Mouse (Mus musculus): ENCODE measurements around the gene Tmprss6.

Tmprss6 gene

DNA sequence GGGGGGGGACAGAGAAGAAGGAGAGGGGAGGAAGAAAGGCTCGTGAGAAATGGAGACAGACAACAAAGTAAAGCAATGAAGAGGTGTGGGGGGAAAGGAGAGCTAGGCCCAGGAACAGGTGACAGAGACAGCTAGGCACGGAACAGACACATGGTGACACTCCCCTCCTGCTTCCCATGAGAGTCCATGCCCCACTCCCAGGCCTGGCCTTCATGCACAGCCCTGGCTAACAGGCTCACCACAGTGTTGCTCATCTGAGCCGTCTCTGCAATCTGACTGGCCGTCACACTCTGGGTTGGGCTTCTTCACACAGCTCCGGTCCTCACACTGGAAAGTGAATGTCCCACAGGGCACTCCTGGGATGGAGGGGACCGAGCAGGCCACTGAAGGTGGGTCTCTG lies 24.6 kb downstream of the Tmprss6 start:
- Histone ChIP-seq H3K36me3 (ENCODE audit: control insufficient read depth, insufficient read depth, low read length, poor library complexity, severe bottlenecking) (no peaks in the 10 kb centered on the region), H3K27me3 (ENCODE audit: control insufficient read depth, insufficient read depth, low read length, poor library complexity, severe bottlenecking) (no peaks in the 10 kb centered on the region)
- no peak for DNase-seq (ENCODE audit: low read depth, low spot score)

DNA sequence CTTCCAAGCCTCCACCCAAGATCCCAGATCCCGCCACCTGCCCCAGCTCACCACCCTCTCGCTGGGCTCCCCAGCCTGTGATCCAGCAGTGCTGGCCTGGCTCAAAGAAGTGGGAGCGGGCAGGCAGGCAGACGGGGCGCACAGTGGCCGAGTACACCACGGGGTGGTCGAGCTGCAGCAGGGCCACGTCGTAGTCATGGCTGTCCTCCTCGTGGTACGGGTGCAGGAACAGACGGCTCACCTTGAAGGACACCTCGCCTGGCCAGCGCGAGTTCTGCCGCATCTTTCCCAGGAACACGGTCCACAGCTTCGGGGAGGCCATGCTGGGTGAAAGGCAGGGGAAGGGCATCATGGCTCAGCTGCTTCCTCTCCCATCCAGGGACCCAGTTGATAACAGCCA lies 26.2 kb downstream of the Tmprss6 start:
- no peak for DNase-seq (ENCODE audit: low read depth, low spot score)
- no peaks in the 10 kb centered on the region for H3K27me3 ChIP-seq (ENCODE audit: control insufficient read depth, insufficient read depth, low read length, poor library complexity, severe bottlenecking)
- no peaks in the 10 kb centered on the region for H3K36me3 ChIP-seq (ENCODE audit: control insufficient read depth, insufficient read depth, low read length, poor library complexity, severe bottlenecking)

DNA sequence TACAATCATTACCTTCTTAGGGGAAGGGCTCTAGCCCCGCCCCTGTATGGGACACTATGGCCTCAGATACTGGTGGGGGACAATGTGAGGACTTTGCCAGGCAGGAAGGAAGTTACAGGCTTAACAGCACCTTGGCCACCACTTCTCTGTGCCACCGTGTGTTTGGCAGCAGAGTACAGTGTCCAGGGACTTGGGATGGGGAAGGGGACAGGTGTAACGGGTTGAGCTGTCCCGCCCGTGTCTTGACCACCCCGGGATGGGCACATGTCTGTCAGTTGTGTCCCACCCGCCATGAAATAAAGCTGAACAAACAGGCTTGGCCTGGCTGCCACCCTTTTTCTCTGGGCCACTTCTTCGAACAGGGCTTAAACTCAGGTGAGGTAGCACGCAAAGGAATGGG lies 29.5 kb downstream of the Tmprss6 start:
- H3K27me3 ChIP-seq (ENCODE audit: control insufficient read depth, insufficient read depth, low read length, poor library complexity, severe bottlenecking): no peaks in the 10 kb centered on the region
- DNase-seq (ENCODE audit: low read depth, low spot score): no peak
- no peaks in the 10 kb centered on the region for H3K36me3 ChIP-seq (ENCODE audit: control insufficient read depth, insufficient read depth, low read length, poor library complexity, severe bottlenecking)

DNA sequence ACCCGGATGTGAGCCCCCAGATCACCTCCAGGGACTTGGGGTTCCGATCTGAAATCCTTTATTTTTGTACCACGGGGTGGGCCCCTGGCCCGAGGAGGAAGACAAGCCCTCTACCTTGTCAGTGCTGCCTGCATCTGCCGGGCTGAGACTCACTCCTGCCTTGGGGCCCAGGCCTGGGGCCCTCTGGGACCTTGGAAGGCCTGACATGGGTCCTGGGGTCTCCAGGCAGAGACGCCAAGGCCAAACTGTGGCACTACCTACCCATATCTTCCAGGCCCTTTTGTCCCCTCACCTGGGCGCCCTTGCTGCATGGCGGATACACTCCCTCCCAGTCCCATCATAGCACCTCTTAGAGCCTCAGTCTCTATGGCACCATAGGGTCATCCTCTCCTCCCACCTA lies 29.9 kb downstream of the Tmprss6 start:
- DNase-seq (ENCODE audit: low read depth, low spot score): no peak
- H3K27me3 ChIP-seq (ENCODE audit: control insufficient read depth, insufficient read depth, low read length, poor library complexity, severe bottlenecking): no peaks in the 10 kb centered on the region
- no peaks in the 10 kb centered on the region for H3K36me3 ChIP-seq (ENCODE audit: control insufficient read depth, insufficient read depth, low read length, poor library complexity, severe bottlenecking)

DNA sequence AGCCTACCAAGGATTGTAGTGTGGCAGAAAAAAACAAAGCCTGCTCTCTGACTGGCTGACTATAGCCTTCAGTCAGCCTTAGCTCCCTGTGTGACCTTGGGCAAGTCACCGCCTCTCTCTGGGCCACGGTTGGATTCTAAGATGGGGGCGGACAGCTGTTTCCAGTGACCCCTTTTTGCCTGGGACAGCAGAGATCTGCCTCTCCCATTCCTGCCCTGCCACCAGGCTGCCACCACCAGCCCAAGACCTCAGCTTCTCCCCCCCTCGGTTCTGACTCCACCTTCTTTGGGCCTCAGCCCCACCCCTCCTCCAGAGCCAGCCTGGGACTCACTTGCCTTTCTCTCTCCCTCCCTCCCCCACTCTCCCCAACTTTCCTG lies 30.4 kb downstream of the Tmprss6 start:
- Histone ChIP-seq H3K36me3 (ENCODE audit: control insufficient read depth, insufficient read depth, low read length, poor library complexity, severe bottlenecking) (no peaks in the 10 kb centered on the region), H3K27me3 (ENCODE audit: control insufficient read depth, insufficient read depth, low read length, poor library complexity, severe bottlenecking) (no peaks in the 10 kb centered on the region)
- DNase-seq (ENCODE audit: low read depth, low spot score): no peak

DNA sequence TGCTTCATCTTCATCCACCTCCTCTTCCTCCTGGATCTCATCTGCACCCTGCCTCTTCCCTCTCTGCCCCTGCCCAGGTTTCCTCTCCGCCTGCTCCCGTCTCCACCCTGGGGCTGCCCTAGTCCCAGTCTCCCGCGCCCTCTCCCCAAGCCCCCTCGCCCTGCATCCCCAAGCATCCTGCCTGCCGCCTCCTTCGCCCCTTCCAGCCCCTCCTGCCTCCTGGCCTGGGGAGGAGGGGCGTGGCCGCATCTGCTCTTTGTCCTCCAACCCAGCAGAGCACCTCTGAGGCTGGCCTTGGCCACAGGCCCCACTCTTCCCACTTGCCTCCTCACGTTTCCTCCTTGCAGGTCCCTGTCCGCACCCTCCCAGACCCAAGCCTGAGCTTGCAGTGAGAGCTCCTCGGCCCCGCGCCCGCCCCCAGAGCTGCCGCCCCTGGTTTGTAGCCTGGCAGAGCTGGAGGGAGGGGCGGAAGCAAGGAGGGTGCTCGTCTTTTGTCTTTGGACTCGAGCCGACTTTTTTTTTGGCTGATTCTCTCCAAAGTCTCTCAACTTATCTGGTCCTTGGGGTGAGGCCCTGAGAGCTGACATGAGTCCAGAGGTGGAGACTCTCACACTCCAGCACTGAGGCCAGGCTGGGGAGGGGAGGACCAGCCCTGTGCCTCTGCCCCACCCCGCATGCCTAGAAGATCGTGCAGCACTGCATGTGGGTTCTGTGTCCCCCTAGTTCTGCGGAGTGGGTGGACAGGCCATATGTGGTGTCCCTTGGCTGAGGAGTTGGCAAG lies 31.0 kb downstream of the Tmprss6 start:
- no peaks in the 10 kb centered on the region for H3K36me3 ChIP-seq (ENCODE audit: control insufficient read depth, insufficient read depth, low read length, poor library complexity, severe bottlenecking)
- no peak for DNase-seq (ENCODE audit: low read depth, low spot score)
- H3K27me3 ChIP-seq (ENCODE audit: control insufficient read depth, insufficient read depth, low read length, poor library complexity, severe bottlenecking): no peaks in the 10 kb centered on the region

DNA sequence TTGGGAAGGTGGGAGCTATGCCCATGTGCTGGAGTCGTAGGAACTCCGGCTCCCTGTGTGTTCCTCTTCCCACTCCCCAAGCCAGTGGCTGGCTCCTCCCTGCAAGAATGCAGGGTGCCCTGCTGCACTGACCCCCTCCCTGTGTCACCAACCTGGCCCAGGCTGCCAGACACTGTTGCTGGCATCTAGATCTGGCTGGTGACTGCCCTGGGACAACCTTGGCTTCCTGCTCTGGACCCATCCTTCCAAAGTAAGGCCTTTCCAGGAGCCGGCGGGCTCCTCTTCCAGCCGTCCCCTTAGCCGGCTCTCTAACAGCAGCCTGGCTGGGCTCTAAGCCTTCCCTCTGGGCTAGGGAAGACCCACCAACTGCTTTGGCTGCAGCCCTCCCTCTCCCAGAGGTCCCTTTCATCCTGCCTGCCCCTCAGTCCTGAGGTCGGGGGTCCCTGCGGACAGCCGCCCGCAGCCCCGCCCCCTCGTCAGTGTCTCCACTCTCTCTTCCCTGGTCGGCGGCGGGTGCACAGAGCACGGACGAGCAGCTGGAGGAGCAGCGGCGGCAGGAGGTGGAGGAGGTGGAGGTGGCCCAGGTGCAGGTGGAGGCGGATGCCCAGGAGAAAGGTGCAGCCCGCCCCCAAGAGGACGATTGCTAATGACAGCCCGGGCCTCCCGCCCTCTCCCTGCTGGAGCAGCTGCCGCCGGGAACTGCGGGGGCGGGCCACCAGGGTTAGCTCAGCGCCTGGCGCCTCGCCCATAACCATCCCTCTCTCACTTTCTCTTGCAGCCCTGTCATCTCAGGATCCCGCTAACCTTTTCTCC lies 31.8 kb downstream of the Tmprss6 start:
- Histone ChIP-seq H3K36me3 (ENCODE audit: control insufficient read depth, insufficient read depth, low read length, poor library complexity, severe bottlenecking) (no peaks in the 10 kb centered on the region), H3K27me3 (ENCODE audit: control insufficient read depth, insufficient read depth, low read length, poor library complexity, severe bottlenecking) (no peaks in the 10 kb centered on the region)
- DNase-seq (ENCODE audit: low read depth, low spot score): no peak

DNA sequence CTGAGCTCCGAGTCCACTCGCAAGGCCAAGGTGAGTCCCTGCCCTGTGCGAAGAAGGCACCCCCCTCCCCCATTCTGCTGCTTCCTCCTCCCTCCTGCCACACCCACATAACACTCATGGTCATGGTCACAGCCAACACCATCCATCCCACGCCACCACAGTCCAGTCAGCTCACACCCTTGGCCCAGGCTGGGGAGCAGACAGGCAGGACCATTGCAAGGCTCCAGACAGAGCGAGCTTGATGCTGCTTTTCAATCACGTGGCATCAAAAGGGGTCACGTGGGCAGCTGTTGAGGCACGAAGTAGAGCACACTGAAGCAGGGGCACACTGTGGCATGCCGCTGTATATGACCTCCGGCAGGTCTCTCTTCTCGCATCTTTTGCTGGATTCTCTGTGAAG lies 32.8 kb downstream of the Tmprss6 start:
- H3K27me3 ChIP-seq (ENCODE audit: control insufficient read depth, insufficient read depth, low read length, poor library complexity, severe bottlenecking): no peaks in the 10 kb centered on the region
- H3K36me3 ChIP-seq (ENCODE audit: control insufficient read depth, insufficient read depth, low read length, poor library complexity, severe bottlenecking): no peaks in the 10 kb centered on the region
- DNase-seq (ENCODE audit: low read depth, low spot score): no peak

DNA sequence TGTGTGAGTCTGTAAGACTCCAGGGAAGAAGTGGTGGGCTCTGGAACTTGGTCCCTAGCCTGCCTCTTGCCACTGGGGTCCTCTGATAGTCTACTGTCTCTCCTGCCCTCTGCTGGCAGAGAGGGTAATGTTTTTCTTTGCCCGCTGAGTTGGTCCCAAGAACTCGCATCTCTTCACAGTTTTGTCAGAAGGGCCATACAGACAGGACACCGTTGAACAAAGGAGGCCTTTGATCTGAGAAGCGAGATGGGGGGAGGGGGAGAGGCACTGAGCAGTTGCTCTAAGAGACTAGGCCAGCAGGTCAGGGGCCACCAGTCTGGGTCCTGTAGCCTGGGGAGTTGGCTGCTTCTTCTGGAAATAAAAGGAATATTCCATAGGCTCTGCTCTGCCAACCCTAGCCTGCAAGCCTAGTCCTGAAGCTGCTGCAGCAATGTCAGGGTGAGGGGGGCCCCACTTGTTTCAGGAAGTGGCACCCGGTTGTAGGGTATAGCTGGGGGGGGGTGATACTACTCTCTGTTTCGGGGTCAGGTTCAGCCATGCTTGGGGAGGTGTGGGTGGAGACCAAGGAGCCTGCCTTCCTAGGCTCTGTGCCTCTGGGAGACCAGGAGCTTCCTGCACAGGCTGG lies 33.4 kb downstream of the Tmprss6 start:
- Histone ChIP-seq H3K36me3 (ENCODE audit: control insufficient read depth, insufficient read depth, low read length, poor library complexity, severe bottlenecking) (no peaks in the 10 kb centered on the region), H3K27me3 (ENCODE audit: control insufficient read depth, insufficient read depth, low read length, poor library complexity, severe bottlenecking) (no peaks in the 10 kb centered on the region)
- DNase-seq (ENCODE audit: low read depth, low spot score): peak; percentile 35

DNA sequence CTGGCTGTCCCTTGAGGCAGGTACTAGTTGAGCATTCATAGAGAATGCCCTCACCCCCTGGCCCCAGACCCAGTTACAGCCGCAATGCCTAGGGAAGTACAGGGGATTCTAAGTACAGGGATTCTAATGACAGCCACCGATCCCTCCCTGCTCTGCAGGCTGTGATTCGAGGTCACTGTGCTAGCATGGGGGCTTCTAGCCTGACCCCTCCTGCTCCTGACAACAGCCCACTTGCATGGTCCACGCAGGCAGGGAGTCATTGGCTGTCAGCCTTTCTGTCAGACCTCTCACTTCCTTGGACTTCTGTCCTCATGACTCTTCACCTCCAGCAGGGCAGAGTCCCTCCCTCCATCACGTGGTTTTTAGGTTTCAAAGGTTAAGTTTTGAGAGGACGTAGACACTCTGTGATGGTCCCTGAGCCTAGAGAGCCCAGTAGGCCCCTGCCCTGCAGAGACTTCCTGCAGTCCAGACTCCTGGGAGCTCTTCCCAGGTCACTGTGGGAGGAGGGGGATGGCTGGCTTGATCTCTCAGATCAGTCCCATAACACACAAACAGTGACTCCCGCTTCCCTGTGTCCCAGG lies 36.8 kb downstream of the Tmprss6 start:
- Histone ChIP-seq H3K27me3 (ENCODE audit: control insufficient read depth, insufficient read depth, low read length, poor library complexity, severe bottlenecking) (no peaks in the 10 kb centered on the region; the same call in 1 of the 2 replicates), H3K36me3 (ENCODE audit: control insufficient read depth, insufficient read depth, low read length, poor library complexity, severe bottlenecking) (no peaks in the 10 kb centered on the region)
- no peak for DNase-seq (ENCODE audit: low read depth, low spot score)

DNA sequence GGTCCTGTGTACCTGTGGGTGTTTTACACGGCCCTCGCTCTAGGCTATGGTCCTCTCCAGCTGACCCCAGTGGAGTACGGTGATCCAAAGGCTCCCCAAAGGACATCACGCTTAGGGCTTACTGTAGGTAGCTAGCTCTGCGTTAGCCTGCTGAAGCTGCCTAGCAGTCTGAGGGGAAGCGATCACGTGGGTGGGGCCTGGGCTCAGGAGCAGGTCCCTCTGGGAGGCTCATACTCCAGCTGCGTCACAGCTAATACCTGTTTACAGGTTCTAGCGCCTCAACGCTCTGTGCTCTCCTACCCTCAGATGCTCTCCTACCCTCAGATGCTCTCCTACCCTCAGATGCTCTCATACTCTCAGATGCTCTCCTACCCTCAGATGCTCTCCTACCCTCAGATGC lies 37.6 kb downstream of the Tmprss6 start:
- no peak for DNase-seq (ENCODE audit: low read depth, low spot score)
- H3K36me3 ChIP-seq (ENCODE audit: control insufficient read depth, insufficient read depth, low read length, poor library complexity, severe bottlenecking): no peaks in the 10 kb centered on the region
- no peaks in the 10 kb centered on the region; the same call in 1 of the 2 replicates for H3K27me3 ChIP-seq (ENCODE audit: control insufficient read depth, insufficient read depth, low read length, poor library complexity, severe bottlenecking)

DNA sequence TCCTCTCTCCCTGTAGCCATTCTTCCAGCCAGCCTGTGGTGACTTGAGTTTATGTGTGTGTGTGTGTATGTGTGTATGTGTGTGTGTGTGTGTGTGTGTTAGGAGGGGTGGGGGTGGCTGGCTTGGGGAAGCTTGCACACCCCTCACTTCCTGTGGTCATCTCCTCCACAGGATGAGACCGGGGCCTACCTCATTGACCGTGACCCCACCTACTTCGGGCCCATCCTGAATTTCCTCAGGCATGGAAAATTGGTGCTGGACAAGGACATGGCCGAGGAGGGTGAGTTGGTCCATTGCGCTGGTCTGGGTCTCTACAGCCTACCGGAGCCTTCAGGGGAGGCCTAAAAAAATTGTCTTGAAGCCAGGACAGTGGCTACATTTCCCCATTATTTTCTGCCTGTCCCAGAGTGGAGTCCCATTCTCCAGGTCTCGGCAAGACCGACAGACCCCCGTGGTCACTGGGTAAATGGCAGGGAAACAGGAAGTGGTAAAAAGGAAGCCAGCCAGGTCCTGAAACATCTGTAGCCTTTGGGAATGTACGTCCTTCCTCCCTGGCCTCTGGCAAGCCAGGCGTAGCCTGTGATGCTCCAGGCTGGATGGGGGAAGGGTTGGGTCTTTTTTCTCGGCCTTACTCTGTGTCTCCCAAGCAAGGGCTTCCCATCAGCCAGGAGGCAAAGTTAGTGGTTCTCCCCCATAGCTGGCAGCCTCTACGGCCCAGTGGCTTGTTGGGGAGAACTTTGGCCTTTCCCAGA lies 38.4 kb downstream of the Tmprss6 start:
- H3K36me3 ChIP-seq (ENCODE audit: control insufficient read depth, insufficient read depth, low read length, poor library complexity, severe bottlenecking): no peaks in the 10 kb centered on the region
- H3K27me3 ChIP-seq (ENCODE audit: control insufficient read depth, insufficient read depth, low read length, poor library complexity, severe bottlenecking): no peaks in the 10 kb centered on the region; the same call in 1 of the 2 replicates
- DNase-seq (ENCODE audit: low read depth, low spot score): no peak

DNA sequence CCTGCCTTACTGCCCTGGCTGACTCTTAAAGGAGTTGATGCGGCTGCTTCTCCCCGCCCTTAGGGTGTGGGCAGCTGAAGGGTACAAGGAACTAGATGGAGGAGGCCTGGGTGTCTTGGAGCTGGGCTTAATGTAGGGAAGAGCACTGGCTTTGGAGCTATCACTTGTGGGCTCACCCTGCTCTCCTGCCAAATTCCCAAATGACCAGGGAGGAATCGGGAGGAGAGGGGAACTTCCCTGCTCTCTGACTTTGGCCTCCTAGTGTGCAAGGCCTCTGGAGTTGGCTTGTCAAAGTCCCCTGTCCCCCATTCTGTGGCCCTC lies 39.3 kb downstream of the Tmprss6 start:
- Histone ChIP-seq H3K36me3 (ENCODE audit: control insufficient read depth, insufficient read depth, low read length, poor library complexity, severe bottlenecking) (no peaks in the 10 kb centered on the region), H3K27me3 (ENCODE audit: control insufficient read depth, insufficient read depth, low read length, poor library complexity, severe bottlenecking) (no peaks in the 10 kb centered on the region; the same call in 1 of the 2 replicates)
- no peak for DNase-seq (ENCODE audit: low read depth, low spot score)

DNA sequence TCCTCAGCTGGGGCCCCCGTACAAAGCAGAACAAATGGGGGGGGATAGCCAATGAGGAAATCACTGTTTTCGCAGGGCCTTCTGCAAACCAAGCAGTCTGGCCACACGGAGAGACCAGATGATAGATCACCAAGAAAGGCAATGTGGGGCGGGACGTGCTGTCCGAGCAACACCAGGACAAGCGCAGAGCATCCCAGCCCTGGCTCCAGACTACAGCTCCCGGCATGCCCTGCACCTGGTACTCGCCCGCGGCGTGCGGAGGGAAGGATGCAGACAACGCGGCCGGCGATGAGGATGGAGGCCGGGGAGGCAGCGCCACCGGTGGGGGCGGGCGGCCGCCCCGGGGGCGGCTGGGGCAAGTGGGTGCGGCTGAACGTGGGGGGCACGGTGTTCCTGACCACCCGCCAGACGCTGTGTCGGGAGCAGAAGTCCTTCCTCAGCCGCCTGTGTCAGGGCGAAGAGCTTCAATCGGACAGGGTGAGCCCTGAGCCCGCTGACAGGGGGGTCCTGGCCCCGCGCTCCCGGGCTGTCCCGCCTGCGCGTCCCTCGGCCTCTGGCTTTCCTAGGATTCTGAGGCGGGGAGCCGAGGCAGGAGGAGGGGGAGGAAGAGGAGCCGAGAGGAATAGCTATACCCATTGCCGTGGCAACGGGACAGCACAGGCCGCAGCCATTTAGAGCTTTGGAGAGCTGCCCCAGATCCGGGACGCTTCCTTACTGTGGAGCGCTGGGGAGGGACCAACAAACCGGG lies 39.9 kb downstream of the Tmprss6 start, which contains the start of gene Kctd17:
Gene Kctd17 (plus strand): TSS at position 174 of the 748 bp plus-strand sequence.
- H3K27me3 ChIP-seq (ENCODE audit: control insufficient read depth, insufficient read depth, low read length, poor library complexity, severe bottlenecking): no peaks in the 10 kb centered on the region; the same call in 1 of the 2 replicates
- DNase-seq (ENCODE audit: low read depth, low spot score): no peak
- H3K36me3 ChIP-seq (ENCODE audit: control insufficient read depth, insufficient read depth, low read length, poor library complexity, severe bottlenecking): no peaks in the 10 kb centered on the region

All from splenic B cell, adult 2 months (primary cell).